In genomic region chr19:5500330-5500875, GRCm38 (mm10) we compare ENCODE assay signal across 25 mouse cellular contexts. TPM values are rescaled to one million over a fixed set of nuclear protein-coding genes. Genes with fewer than 3 reads are reported as not detected.
A peak's percentile ranks its signal among the peaks of the same experiment; 100 is the strongest.
DNase-seq lines count a peak whose midpoint lies in the region; ATAC-seq and TF ChIP-seq lines count a peak whose summit lies in the region.
"Had no signal": no experiment of that assay in that cellular context is flagged by ENCODE, and none has a peak within 500 bp of the region (broad histone marks: within the 10 kb centered on the region; RNA-seq: fewer than 3 reads in every experiment).

No protein-coding gene starts in this region.

- no peak for TF ChIP-seq CTCF in small intestine, adult 2 months (IDR thresholded peaks at IDR 0.05; ENCODE audit: extremely low read depth, insufficient read length, insufficient replicate concordance, low read depth, low read length)

- no peaks in the 10 kb centered on the region for H3K4me1 ChIP-seq in intestine, embryonic 15.5 days (replicated peaks)
- H3K4me1 ChIP-seq in intestine, embryonic 16.5 days (ENCODE audit: control insufficient read depth, insufficient read depth, low read length): 0 out of 2 replicates have a peak, but pooled peaks cover 2% of the 10 kb centered on the region
- peaks cover 6% of the 10 kb centered on the region; the same call in 1 of the 2 replicates for H3K4me1 ChIP-seq in small intestine, adult 2 months (ENCODE audit: control insufficient read depth, insufficient read depth, insufficient read length, low read length)
- H3K4me1 ChIP-seq: forebrain, embryonic 13.5 days; heart, embryonic 12.5 days; heart, embryonic 15.5 days; hindbrain, embryonic 13.5 days had no signal

- no peaks in the 10 kb centered on the region for H3K9me3 ChIP-seq in intestine, embryonic 15.5 days
- H3K9me3 ChIP-seq in intestine, embryonic 16.5 days (ENCODE audit: control insufficient read depth, low read length): no peaks in the 10 kb centered on the region
- H3K9me3 ChIP-seq: forebrain, embryonic 10.5 days; forebrain, embryonic 13.5 days; heart, embryonic 12.5 days; heart, embryonic 15.5 days; hindbrain, embryonic 10.5 days; hindbrain, embryonic 13.5 days had no signal

- 70% methylated on average over 2 of the region's 2 CpGs for WGBS in intestine, embryonic 15.5 days
- 75% methylated on average over 2 of the region's 2 CpGs for WGBS in intestine, embryonic 16.5 days
- WGBS in small intestine, adult 2 months: 49% methylated on average over 2 of the region's 2 CpGs

- no peak overlapping the region for H3K4me3 ChIP-seq in intestine, embryonic 15.5 days (replicated peaks)
- H3K4me3 ChIP-seq in intestine, embryonic 16.5 days (ENCODE audit: low read length): no peak overlapping the region
- H3K4me3 ChIP-seq in small intestine, adult 2 months (ENCODE audit: low read depth, low read length): no peak overlapping the region
- H3K4me3 ChIP-seq: forebrain, embryonic 10.5 days; forebrain, embryonic 13.5 days; heart, embryonic 12.5 days; heart, embryonic 15.5 days; hindbrain, embryonic 10.5 days; hindbrain, embryonic 13.5 days had no signal

- ATAC-seq in intestine, embryonic 15.5 days: 0 out of 2 replicates have a peak, but pooled peaks have one; percentile 46
- ATAC-seq in intestine, embryonic 16.5 days: peak; percentile 62
- ATAC-seq: CD4-positive, CD25-positive, alpha-beta regulatory T cell, adult 4 months; forebrain, embryonic 13.5 days; forebrain, embryonic 16.5 days; hindbrain, embryonic 16.5 days had no signal

- no peaks in the 10 kb centered on the region for H3K27me3 ChIP-seq in intestine, embryonic 15.5 days (replicated peaks)
- H3K27me3 ChIP-seq in intestine, embryonic 16.5 days (replicated peaks; ENCODE audit: control insufficient read depth, insufficient read depth, low read length): no peaks in the 10 kb centered on the region
- no peaks in the 10 kb centered on the region for H3K27me3 ChIP-seq in small intestine, adult 2 months (ENCODE audit: control insufficient read depth, insufficient read depth, low read length)
- H3K27me3 ChIP-seq: forebrain, embryonic 13.5 days; heart, embryonic 12.5 days; heart, embryonic 15.5 days; hindbrain, embryonic 13.5 days had no signal

- no peak for TF ChIP-seq POLR2A in small intestine, adult 2 months (IDR thresholded peaks at IDR 0.05; ENCODE audit: low read depth, low read length)

- no peak overlapping the region for H3K9ac ChIP-seq in intestine, embryonic 15.5 days
- no peak overlapping the region for H3K9ac ChIP-seq in intestine, embryonic 16.5 days (ENCODE audit: low read depth, low read length)
- H3K9ac ChIP-seq: forebrain, embryonic 13.5 days; heart, embryonic 12.5 days; heart, embryonic 15.5 days; hindbrain, embryonic 13.5 days had no signal

- H3K4me2 ChIP-seq in intestine, embryonic 15.5 days (replicated peaks): no peak overlapping the region
- H3K4me2 ChIP-seq in intestine, embryonic 16.5 days (ENCODE audit: low read depth, low read length): no peak overlapping the region
- H3K4me2 ChIP-seq: forebrain, embryonic 13.5 days; heart, embryonic 12.5 days; heart, embryonic 15.5 days; hindbrain, embryonic 13.5 days had no signal

- H3K36me3 ChIP-seq in intestine, embryonic 15.5 days: peaks cover 12% of the 10 kb centered on the region
- peaks cover 16% of the 10 kb centered on the region for H3K36me3 ChIP-seq in intestine, embryonic 16.5 days (ENCODE audit: control insufficient read depth, insufficient read depth, low read length)
- peaks cover 18% of the 10 kb centered on the region for H3K36me3 ChIP-seq in small intestine, adult 2 months (ENCODE audit: control insufficient read depth, insufficient read depth, low read length)

- no peak overlapping the region for H3K27ac ChIP-seq in intestine, embryonic 15.5 days
- H3K27ac ChIP-seq in intestine, embryonic 16.5 days (ENCODE audit: low read length): 0 out of 2 replicates have a peak overlapping the region, but pooled peaks have one; percentile 33
- peak overlapping the region; percentile 77 for H3K27ac ChIP-seq in small intestine, adult 2 months (ENCODE audit: insufficient read depth, low read depth, low read length)
- H3K27ac ChIP-seq: forebrain, embryonic 10.5 days; forebrain, embryonic 13.5 days; heart, embryonic 15.5 days; hindbrain, embryonic 10.5 days; hindbrain, embryonic 13.5 days had no signal

- DNase-seq in adrenal gland, postnatal 14 days: peak; percentile 47
- no peak for DNase-seq in adrenal gland, postnatal 25 days
- DNase-seq in heart, adult 11 months: no peak
- DNase-seq: cerebellum, adult 18-20 months; cerebellum, adult 9-10 months; cerebellum, postnatal 14 days; gastrocnemius, postnatal 10 days; gastrocnemius, postnatal 36 days; heart, postnatal 10 days; heart, postnatal 36 days; kidney, adult 11 months had no signal

RNA-seq across cellular contexts. Expression of gene 1700020D05Rik, which starts 3.2 kb away (rescaled TPM):
- 1.0 and 2.2 TPM in 2 replicates for total RNA-seq in adrenal gland, postnatal 14 days (2021)
- 2.2 and 3.7 TPM in 2 replicates for total RNA-seq in adrenal gland, postnatal 25 days (2021)
- polyA plus RNA-seq in intestine, embryonic 15.5 days (2015; fragmentation: Nextera tagmentation; extraction: Ambion mirVana): not detected in 2 replicates
- not detected in 2 replicates for polyA plus RNA-seq in intestine, embryonic 16.5 days (2015; fragmentation: Nextera tagmentation; extraction: Ambion mirVana)
- polyA plus RNA-seq in small intestine, adult 2 months (2012; rRNA removed): 0.19 TPM in 1 of 2 replicates, not detected in the other
- polyA plus RNA-seq: CD4-positive, CD25-positive, alpha-beta regulatory T cell, adult 4 months; embryonic facial prominence, embryonic 11.5 days; embryonic facial prominence, embryonic 14.5 days; forebrain, embryonic 10.5 days; hindbrain, embryonic 10.5 days; hindbrain, embryonic 13.5 days had no signal

RNA-seq across cellular contexts. Expression of gene Snx32, which starts 9.9 kb away (rescaled TPM):
- 10.4 and 11.8 TPM in 2 replicates for total RNA-seq in adrenal gland, postnatal 14 days (2021)
- total RNA-seq in adrenal gland, postnatal 25 days (2021): 13.1 and 18.4 TPM in 2 replicates
- polyA plus RNA-seq in intestine, embryonic 15.5 days (2015; fragmentation: Nextera tagmentation; extraction: Ambion mirVana): 7.2 and 8.0 TPM in 2 replicates
- 6.9 and 7.4 TPM in 2 replicates for polyA plus RNA-seq in intestine, embryonic 16.5 days (2015; fragmentation: Nextera tagmentation; extraction: Ambion mirVana)
- polyA plus RNA-seq in small intestine, adult 2 months (2012; rRNA removed): 1.7 and 3.2 TPM in 2 replicates

RNA-seq across cellular contexts. Expression of gene Cfl1, which starts 10.1 kb away (rescaled TPM):
- 640 and 706 TPM in 2 replicates for total RNA-seq in adrenal gland, postnatal 14 days (2021)
- 625 and 632 TPM in 2 replicates for total RNA-seq in adrenal gland, postnatal 25 days (2021)
- polyA plus RNA-seq in intestine, embryonic 15.5 days (2015; fragmentation: Nextera tagmentation; extraction: Ambion mirVana): 2,332 and 2,514 TPM in 2 replicates
- polyA plus RNA-seq in intestine, embryonic 16.5 days (2015; fragmentation: Nextera tagmentation; extraction: Ambion mirVana): 2,274 and 2,378 TPM in 2 replicates
- polyA plus RNA-seq in small intestine, adult 2 months (2012; rRNA removed): 320 and 703 TPM in 2 replicates

RNA-seq across cellular contexts. Expression of gene Mus81, which starts 12.2 kb away (rescaled TPM):
- total RNA-seq in adrenal gland, postnatal 14 days (2021): 22.3 and 28.6 TPM in 2 replicates
- total RNA-seq in adrenal gland, postnatal 25 days (2021): 31.1 and 35.0 TPM in 2 replicates
- 29.5 and 29.8 TPM in 2 replicates for polyA plus RNA-seq in intestine, embryonic 15.5 days (2015; fragmentation: Nextera tagmentation; extraction: Ambion mirVana)
- polyA plus RNA-seq in intestine, embryonic 16.5 days (2015; fragmentation: Nextera tagmentation; extraction: Ambion mirVana): 32.7 and 36.5 TPM in 2 replicates
- 19.9 and 29.1 TPM in 2 replicates for polyA plus RNA-seq in small intestine, adult 2 months (2012; rRNA removed)

RNA-seq across cellular contexts. Expression of gene Efemp2, which starts 26.6 kb away (rescaled TPM):
- total RNA-seq in adrenal gland, postnatal 14 days (2021): 42.5 and 45.9 TPM in 2 replicates
- total RNA-seq in adrenal gland, postnatal 25 days (2021): 55.5 and 56.3 TPM in 2 replicates
- polyA plus RNA-seq in intestine, embryonic 15.5 days (2015; fragmentation: Nextera tagmentation; extraction: Ambion mirVana): 118 TPM in 2 replicates
- 106 and 112 TPM in 2 replicates for polyA plus RNA-seq in intestine, embryonic 16.5 days (2015; fragmentation: Nextera tagmentation; extraction: Ambion mirVana)
- 22.4 and 26.5 TPM in 2 replicates for polyA plus RNA-seq in small intestine, adult 2 months (2012; rRNA removed)
